Mouse (Mus musculus) stomach, embryonic 16.5 days (tissue): ENCODE data around the gene Gpr15. TPM values are rescaled to one million over a fixed set of nuclear protein-coding genes. Genes with fewer than 3 reads are reported as not detected.

Experiments
- ATAC-seq: fragments of 200-750 bp; cut with Nextera tagmentation; 2 replicates; pipeline ENCODE4 v1.8.0; 2017; ENCODE audit warnings: moderate number of reproducible peaks, moderate TSS enrichment; ENCODE audit not compliant: insufficient read depth, low FRiP score
- H3K27ac ChIP-seq: fragments of 300-500 bp; sonication (generic); 2 replicates; pipeline ENCODE4 v1.5.1; 2014; ENCODE audit warnings: low read length
- H3K27me3 ChIP-seq: fragments of 300-500 bp; sonication (generic); 2 replicates; pipeline ENCODE4 v1.6.1; 2014; ENCODE audit warnings: low read length, control low read depth, mixed read lengths; ENCODE audit not compliant: control insufficient read depth, insufficient read depth
- H3K36me3 ChIP-seq: fragments of 300-500 bp; sonication (generic); 2 replicates; pipeline ENCODE4 v1.6.1; 2014; ENCODE audit warnings: low read length; ENCODE audit not compliant: control insufficient read depth, insufficient read depth
- H3K4me1 ChIP-seq: fragments of 300-500 bp; sonication (generic); 2 replicates; pipeline ENCODE4 v1.6.1; 2014; ENCODE audit warnings: low read length, control low read depth, mixed read lengths; ENCODE audit not compliant: control insufficient read depth, insufficient read depth
- H3K4me2 ChIP-seq: fragments of 300-500 bp; sonication (generic); 2 replicates; pipeline ENCODE4 v1.6.1; 2014; ENCODE audit warnings: low read depth, low read length, mixed read lengths
- H3K4me3 ChIP-seq: fragments of 300-500 bp; sonication (generic); replicated peaks from 2 replicates; pipeline ENCODE4 v1.5.1; 2014; ENCODE audit warnings: mild to moderate bottlenecking, low read length
- H3K9ac ChIP-seq: fragments of 300-500 bp; sonication (generic); 2 replicates; pipeline ENCODE4 v1.6.1; 2014; ENCODE audit warnings: low read length
- H3K9me3 ChIP-seq: fragments of 300-500 bp; sonication (generic); replicated peaks from 2 replicates; pipeline ENCODE4 v1.6.1; 2016; ENCODE audit warnings: low read length, control low read depth; ENCODE audit not compliant: control insufficient read depth
- WGBS: fragments of 180-500 bp; shearing (Covaris S2); extraction: QIAGEN DNeasy Blood & Tissue Kit; methylation state at CpG from one replicate; pipeline ENCODE4 v1.1.7; 2014; 5-methylcytosine and 5-hydroxymethylcytosine counted together
- polyA plus RNA-seq: library from polyadenylated mRNA; unstranded; fragments of >200 nt; fragmentation: Nextera tagmentation; extraction: Ambion mirVana; gene quantifications from 2 replicates; pipeline ENCODE4 v1.2.1, GENCODE M21; 2015

The Gpr15 gene
- polyA plus RNA-seq, 1 experiment from 2014 or later: not detected

- Histone ChIP-seq H3K4me2 (no peak overlapping the region), H3K9ac (no peak overlapping the region), H3K4me3 (no peak overlapping the region), H3K4me1 (no peaks in the 10 kb centered on the region), H3K36me3 (peaks cover 17% of the 10 kb centered on the region; the same call in 1 of the 2 replicates), H3K27me3 (no peaks in the 10 kb centered on the region), H3K9me3 (no peaks in the 10 kb centered on the region), H3K27ac (no peak overlapping the region)
- WGBS: 74% methylated on average over 7 of the region's 7 CpGs
- no peak for ATAC-seq
These were observed 40.2 kb downstream of the Gpr15 start for GRCm38 (mm10) chr16:58678660-58679059.

GRCm38 (mm10) chr16:58677491-58677890, 41.4 kb downstream of the Gpr15 start:
- Histone ChIP-seq H3K36me3 (peaks cover 24% of the 10 kb centered on the region; the same call in 1 of the 2 replicates), H3K4me3 (no peak overlapping the region), H3K27me3 (no peaks in the 10 kb centered on the region), H3K9me3 (no peaks in the 10 kb centered on the region), H3K27ac (no peak overlapping the region), H3K4me2 (no peak overlapping the region), H3K9ac (no peak overlapping the region), H3K4me1 (no peaks in the 10 kb centered on the region)
- no peak for ATAC-seq
- WGBS: 87% methylated on average over 5 of the region's 5 CpGs

DNA sequence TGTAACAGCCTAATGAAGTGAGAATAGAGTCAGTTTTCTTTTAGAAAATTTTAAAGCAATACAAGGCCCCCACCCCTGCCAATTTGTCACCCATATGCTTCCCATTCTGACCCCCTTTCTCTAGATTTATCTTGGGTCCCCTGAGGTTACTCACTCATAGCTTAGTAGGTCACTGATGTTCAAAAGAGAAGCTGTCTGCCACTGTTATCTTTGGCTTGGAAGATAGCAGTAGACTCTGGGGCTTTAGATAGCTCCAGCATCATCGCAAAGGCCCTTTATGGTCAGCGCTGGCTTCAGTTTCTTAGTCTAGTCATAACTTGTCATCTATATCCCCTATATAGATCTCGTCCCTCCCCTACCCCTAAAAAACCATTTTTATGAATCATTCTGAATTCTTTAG, 42.2 kb downstream of the Gpr15 start:
- no peak overlapping the region for H3K9ac ChIP-seq

GRCm38 (mm10) chr16:58676156-58676555, 42.7 kb downstream of the Gpr15 start:
- Histone ChIP-seq H3K27me3 (no peaks in the 10 kb centered on the region), H3K36me3 (peaks cover 24% of the 10 kb centered on the region; the same call in 1 of the 2 replicates), H3K9ac (no peak overlapping the region), H3K4me1 (peaks cover 4% of the 10 kb centered on the region; the same call in 1 of the 2 replicates), H3K4me2 (no peak overlapping the region), H3K4me3 (no peak overlapping the region), H3K9me3 (no peaks in the 10 kb centered on the region), H3K27ac (no peak overlapping the region)
- no peak for ATAC-seq
- WGBS: 90% methylated on average over 7 of the region's 7 CpGs

More for the DNA sequence above, 42.2 kb downstream of the Gpr15 start:
- 84% methylated on average over 3 of the region's 3 CpGs for WGBS
- Histone ChIP-seq H3K4me2 (no peak overlapping the region), H3K36me3 (peaks cover 24% of the 10 kb centered on the region; the same call in 1 of the 2 replicates), H3K4me3 (no peak overlapping the region), H3K9me3 (no peaks in the 10 kb centered on the region), H3K27me3 (no peaks in the 10 kb centered on the region), H3K4me1 (peaks cover 4% of the 10 kb centered on the region; the same call in 1 of the 2 replicates), H3K27ac (no peak overlapping the region)
- no peak for ATAC-seq

GRCm38 (mm10) chr16:58675256-58675655, 43.6 kb downstream of the Gpr15 start:
- H3K36me3 ChIP-seq: peaks cover 19% of the 10 kb centered on the region; the same call in 1 of the 2 replicates
- 97% methylated on average over 13 of the region's 13 CpGs for WGBS
- ATAC-seq: no peak

GRCm38 (mm10) chr16:58673811-58674410, 45.0 kb downstream of the Gpr15 start:
- H3K4me2 ChIP-seq: no peak overlapping the region
- H3K9me3 ChIP-seq: no peaks in the 10 kb centered on the region
- H3K4me1 ChIP-seq: peaks cover 11% of the 10 kb centered on the region; the same call in 1 of the 2 replicates
- H3K9ac ChIP-seq: no peak overlapping the region
- WGBS: 89% methylated on average over 15 of the region's 15 CpGs
- H3K27me3 ChIP-seq: no peaks in the 10 kb centered on the region
- H3K4me3 ChIP-seq: no peak overlapping the region
- ATAC-seq: no peak
- no peak overlapping the region for H3K27ac ChIP-seq
- H3K36me3 ChIP-seq: peaks cover 19% of the 10 kb centered on the region; the same call in 1 of the 2 replicates

More at GRCm38 (mm10) chr16:58675256-58675655, 43.6 kb downstream of the Gpr15 start:
- Histone ChIP-seq H3K4me1 (peaks cover 4% of the 10 kb centered on the region; the same call in 1 of the 2 replicates), H3K9ac (no peak overlapping the region), H3K27me3 (no peaks in the 10 kb centered on the region), H3K27ac (no peak overlapping the region), H3K4me2 (no peak overlapping the region), H3K9me3 (no peaks in the 10 kb centered on the region), H3K4me3 (no peak overlapping the region)

DNA sequence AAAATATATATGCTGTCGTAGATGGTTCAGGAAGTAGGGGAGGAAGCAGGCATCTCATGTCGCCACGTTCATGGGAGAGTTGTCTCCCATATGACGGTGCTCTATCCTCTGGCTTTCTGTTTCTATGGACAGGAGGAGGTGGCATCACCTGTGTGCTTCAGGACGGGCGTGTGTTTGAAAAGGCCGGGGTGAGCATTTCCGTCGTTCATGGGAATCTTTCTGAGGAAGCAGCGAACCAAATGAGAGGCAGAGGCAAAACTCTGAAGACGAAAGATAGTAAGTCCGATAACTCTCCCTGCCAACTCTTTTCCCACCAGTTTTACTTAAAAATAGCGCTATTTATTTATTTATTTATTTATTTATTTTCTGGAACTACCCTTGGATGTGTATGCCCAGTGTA, 46.5 kb downstream of the Gpr15 start:
- Histone ChIP-seq H3K27me3 (no peaks in the 10 kb centered on the region), H3K27ac (no peak overlapping the region), H3K9me3 (no peaks in the 10 kb centered on the region), H3K9ac (no peak overlapping the region), H3K36me3 (peaks cover 16% of the 10 kb centered on the region; the same call in 1 of the 2 replicates), H3K4me3 (peak overlapping the region; percentile 17; the same call in 1 of the 2 replicates), H3K4me1 (peaks cover 11% of the 10 kb centered on the region; the same call in 1 of the 2 replicates), H3K4me2 (no peak overlapping the region)
- no peak for ATAC-seq
- WGBS: 91% methylated on average over 13 of the region's 13 CpGs

DNA sequence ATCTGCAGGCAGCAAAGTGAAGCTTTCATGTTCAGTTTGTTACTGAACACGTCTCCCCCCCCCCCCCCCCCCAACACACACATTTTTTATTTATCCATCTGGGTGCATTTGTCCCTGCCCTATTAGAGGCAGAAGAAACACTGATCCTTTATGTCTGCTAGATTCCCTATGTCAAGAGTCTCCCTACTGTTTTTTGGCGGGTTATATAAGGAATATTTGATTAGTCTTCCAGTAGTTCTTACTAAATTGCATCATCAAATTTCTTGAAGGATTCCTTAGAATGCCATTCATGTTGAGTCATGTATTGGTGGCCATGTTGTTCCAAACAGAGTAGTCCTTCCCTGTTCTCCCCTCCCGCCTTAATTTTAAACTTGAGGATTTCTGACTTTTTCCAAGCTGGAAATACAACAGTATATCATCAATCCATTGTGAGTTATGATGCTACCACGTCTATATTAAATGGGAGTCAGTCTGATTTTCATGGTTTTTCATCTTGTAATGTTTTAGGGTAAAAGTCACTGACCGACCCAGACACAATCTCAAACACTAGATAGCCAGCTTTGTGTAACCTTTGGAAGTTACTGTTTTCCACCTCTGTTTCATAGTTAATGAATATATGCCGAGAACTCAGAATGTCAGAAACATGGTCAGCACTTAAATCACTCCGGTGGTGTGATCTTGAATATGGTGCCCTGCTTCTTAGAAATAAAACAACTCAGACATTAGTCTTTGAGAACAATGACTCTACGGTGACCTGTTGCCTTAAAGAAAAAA, 47.5 kb downstream of the Gpr15 start:
- no peaks in the 10 kb centered on the region for H3K9me3 ChIP-seq
- H3K27ac ChIP-seq: no peak overlapping the region
- H3K9ac ChIP-seq: peak overlapping the region; percentile 95
- H3K27me3 ChIP-seq: no peaks in the 10 kb centered on the region
- peak overlapping the region; percentile 67 for H3K4me2 ChIP-seq
- peaks cover 16% of the 10 kb centered on the region; the same call in 1 of the 2 replicates for H3K36me3 ChIP-seq
- WGBS: 67% methylated on average over 8 of the region's 8 CpGs
- peak overlapping the region; percentile 94 for H3K4me3 ChIP-seq
- ATAC-seq: no peak
- H3K4me1 ChIP-seq: peaks cover 11% of the 10 kb centered on the region; the same call in 1 of the 2 replicates

- Histone ChIP-seq H3K9me3 (no peaks in the 10 kb centered on the region), H3K4me2 (peak overlapping the region; percentile 67), H3K4me3 (peak overlapping the region; percentile 94), H3K9ac (peak overlapping the region; percentile 95), H3K27ac (peak overlapping the region; percentile 90), H3K36me3 (peaks cover 16% of the 10 kb centered on the region; the same call in 1 of the 2 replicates), H3K27me3 (no peaks in the 10 kb centered on the region), H3K4me1 (peaks cover 11% of the 10 kb centered on the region; the same call in 1 of the 2 replicates)
- peak; percentile 16; the same call in 1 of the 2 replicates for ATAC-seq
- WGBS: under 1% methylated on average over 25 of the region's 25 CpGs
These were observed 48.2 kb downstream of the Gpr15 start for GRCm38 (mm10) chr16:58670643-58671042.
